Comparison of ENCODE assay signal across 11 mouse cellular contexts in the genomic region with DNA sequence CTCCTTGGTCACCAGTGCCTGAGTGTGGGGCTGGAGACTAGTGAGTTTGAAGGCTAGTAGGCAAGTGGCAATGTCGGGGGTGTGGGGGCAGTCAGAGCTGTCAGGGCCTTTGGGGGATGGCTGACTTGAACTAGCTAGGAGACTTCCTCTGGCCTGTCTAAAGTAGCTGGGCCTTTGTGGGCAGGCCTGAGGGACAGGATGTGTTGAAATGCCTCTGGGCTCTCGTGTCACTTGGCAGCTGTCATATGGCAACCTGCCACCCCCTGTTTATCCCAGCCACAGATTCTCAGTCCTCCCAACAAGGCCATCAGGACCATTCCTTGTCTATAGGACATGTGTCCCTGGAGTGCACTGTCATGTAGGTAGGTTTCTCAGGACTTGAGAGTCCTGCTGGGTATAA. TPM values are rescaled to one million over a fixed set of nuclear protein-coding genes. Genes with fewer than 3 reads are reported as not detected.
DNase-seq lines count a peak whose midpoint lies in the region; ATAC-seq and TF ChIP-seq lines count a peak whose summit lies in the region.
"Had no signal": no experiment of that assay in that cellular context is flagged by ENCODE, and none has a peak within 500 bp of the region (broad histone marks: within the 10 kb centered on the region; RNA-seq: fewer than 3 reads in every experiment).

No protein-coding gene starts in this region.

- H3K4me1 ChIP-seq in kidney, embryonic 14.5 days (ENCODE audit: control insufficient read depth, insufficient read depth, low read length), result peaks cover 8% of the 10 kb centered on the region
- peaks cover 33% of the 10 kb centered on the region for H3K4me1 ChIP-seq in hindbrain, postnatal 0 days (ENCODE audit: insufficient read depth, low read length)
- H3K4me1 ChIP-seq in lung, postnatal 0 days (ENCODE audit: insufficient read depth, low read depth, low read length), result peaks cover 3% of the 10 kb centered on the region; the same call in 1 of the 2 replicates

- no peak overlapping the region for H3K4me3 ChIP-seq in kidney, embryonic 14.5 days (ENCODE audit: low read length)
- no peak overlapping the region for H3K4me3 ChIP-seq in hindbrain, postnatal 0 days (ENCODE audit: low read length)
- no peak overlapping the region for H3K4me3 ChIP-seq in lung, postnatal 0 days (ENCODE audit: low read depth, low read length)
- H3K4me3 ChIP-seq: embryonic facial prominence, embryonic 15.5 days had no signal

- 62% methylated on average over 2 of the region's 2 CpGs for WGBS in kidney, embryonic 14.5 days
- 41% methylated on average over 2 of the region's 2 CpGs for WGBS in hindbrain, postnatal 0 days
- 28% methylated on average over 2 of the region's 2 CpGs for WGBS in lung, postnatal 0 days

- H3K27ac ChIP-seq in kidney, embryonic 14.5 days (ENCODE audit: low read depth, low read length), result no peak overlapping the region
- H3K27ac ChIP-seq in hindbrain, postnatal 0 days, result peak overlapping the region; percentile 82; the same call in 1 of the 2 replicates
- H3K27ac ChIP-seq in lung, postnatal 0 days (ENCODE audit: low read length), result peak overlapping the region; percentile 54
- H3K27ac ChIP-seq: embryonic facial prominence, embryonic 15.5 days had no signal

- TF ChIP-seq CTCF in hindbrain, postnatal 0 days (IDR thresholded peaks at IDR 0.05; ENCODE audit: low read depth), result no peak
- no peak for TF ChIP-seq CTCF in lung, postnatal 0 days (IDR thresholded peaks at IDR 0.05)

- H3K36me3 ChIP-seq in kidney, embryonic 14.5 days (ENCODE audit: control insufficient read depth, insufficient read depth, low read length), result no peaks in the 10 kb centered on the region
- H3K36me3 ChIP-seq in hindbrain, postnatal 0 days (ENCODE audit: insufficient read depth, low read length), result no peaks in the 10 kb centered on the region
- no peaks in the 10 kb centered on the region for H3K36me3 ChIP-seq in lung, postnatal 0 days (ENCODE audit: insufficient read depth, low read length)
- H3K36me3 ChIP-seq: embryonic facial prominence, embryonic 15.5 days had no signal

- TF ChIP-seq EP300 in lung, postnatal 0 days (IDR thresholded peaks at IDR 0.05), result no peak

- no peak overlapping the region for H3K4me2 ChIP-seq in kidney, embryonic 14.5 days (replicated peaks; ENCODE audit: low read depth, low read length)
- H3K4me2 ChIP-seq in hindbrain, postnatal 0 days (ENCODE audit: low read depth, low read length), result no peak overlapping the region
- H3K4me2 ChIP-seq in lung, postnatal 0 days (replicated peaks; ENCODE audit: low read depth, low read length), result no peak overlapping the region
- H3K4me2 ChIP-seq: embryonic facial prominence, embryonic 15.5 days had no signal

- no peak for ATAC-seq in kidney, embryonic 14.5 days (ENCODE audit: low FRiP score, low TSS enrichment)
- peak; percentile 86 for ATAC-seq in granulocyte monocyte progenitor cell, adult 5-6 weeks (replicated peaks; ENCODE audit: poor library complexity, severe bottlenecking)
- ATAC-seq in hindbrain, postnatal 0 days, result peak; percentile 48; the same call in 1 of the 2 replicates
- ATAC-seq in lung, postnatal 0 days, result peak; percentile 93
- no peak for ATAC-seq in erythroid progenitor cell, adult 5-6 weeks (replicated peaks; ENCODE audit: low FRiP score, poor library complexity, severe bottlenecking)

- DNase-seq in kidney, adult 18-20 months, result peak; percentile 58
- peak; percentile 88 for DNase-seq in adrenal gland, adult 2 months
- peak; percentile 66 for DNase-seq in hindbrain, postnatal 0 days (ENCODE audit: low spot score)
- peak; percentile 89 for DNase-seq in lung, postnatal 0 days (ENCODE audit: low spot score)
- DNase-seq in c-Kit-positive CD71-positive TER-119-positive erythroid progenitor cells, embryonic 14.5 days (ENCODE audit: low spot score), result no peak

- H3K9ac ChIP-seq in kidney, embryonic 14.5 days (ENCODE audit: low read depth, low read length), result no peak overlapping the region
- H3K9ac ChIP-seq in hindbrain, postnatal 0 days (replicated peaks; ENCODE audit: low read length), result no peak overlapping the region
- H3K9ac ChIP-seq in lung, postnatal 0 days (replicated peaks; ENCODE audit: low read depth), result no peak overlapping the region
- H3K9ac ChIP-seq: embryonic facial prominence, embryonic 15.5 days had no signal

- H3K9me3 ChIP-seq in kidney, embryonic 14.5 days (ENCODE audit: control insufficient read depth, low read length), result no peaks in the 10 kb centered on the region
- no peaks in the 10 kb centered on the region for H3K9me3 ChIP-seq in hindbrain, postnatal 0 days (ENCODE audit: low read length)
- no peaks in the 10 kb centered on the region for H3K9me3 ChIP-seq in lung, postnatal 0 days (ENCODE audit: low read length)
- H3K9me3 ChIP-seq: embryonic facial prominence, embryonic 15.5 days had no signal

- no peaks in the 10 kb centered on the region for H3K27me3 ChIP-seq in kidney, embryonic 14.5 days (ENCODE audit: control insufficient read depth, insufficient read depth, low read length)
- no peaks in the 10 kb centered on the region for H3K27me3 ChIP-seq in hindbrain, postnatal 0 days (ENCODE audit: insufficient read depth, low read length)
- H3K27me3 ChIP-seq in lung, postnatal 0 days (replicated peaks; ENCODE audit: insufficient read depth, low read length), result no peaks in the 10 kb centered on the region
- H3K27me3 ChIP-seq: embryonic facial prominence, embryonic 15.5 days had no signal

RNA-seq across cellular contexts. Expression of a gene that starts 18.2 kb away (rescaled TPM):
- 33.4 and 45.1 TPM in 2 replicates for polyA plus RNA-seq in kidney, embryonic 14.5 days (2014; fragmentation: Nextera tagmentation; extraction: Ambion mirVana)
- 10 to 100 TPM; 17.6 to 21.1 TPM for total RNA-seq in adrenal gland, adult 2 months (2021)
- 37.1 and 49.2 TPM in 2 replicates for polyA plus RNA-seq in adrenal gland, adult 2 months (2012; rRNA removed)
- 19.2 and 22.6 TPM in 2 replicates for total RNA-seq in granulocyte monocyte progenitor cell, adult 5-6 weeks (2014; fragmentation: Nextera tagmentation)
- 8.1 and 8.5 TPM in 2 replicates for total RNA-seq in granulocyte monocyte progenitor cell, adult 5-6 weeks (2017)
- 75.2 and 75.9 TPM in 2 replicates for total RNA-seq in hindbrain, postnatal 0 days (2014; rRNA removed)
- polyA plus RNA-seq in hindbrain, postnatal 0 days (2015; fragmentation: Nextera tagmentation; extraction: Ambion mirVana), result 9.2 and 10.0 TPM in 2 replicates
- polyA plus RNA-seq in lung, postnatal 0 days (2015; fragmentation: Nextera tagmentation; extraction: Ambion mirVana), result 11.8 and 14.7 TPM in 2 replicates
- total RNA-seq in erythroid progenitor cell, adult 5-6 weeks (2015; ENCODE audit: low replicate concordance), result 5.4 and 9.0 TPM in 2 replicates
- 1.5 and 6.0 TPM in 2 replicates for total RNA-seq in erythroid progenitor cell, adult 5-6 weeks (2017; ENCODE audit: low replicate concordance)

RNA-seq across cellular contexts. Expression of a gene that starts 45.2 kb away (rescaled TPM):
- 172 and 194 TPM in 2 replicates for polyA plus RNA-seq in kidney, embryonic 14.5 days (2014; fragmentation: Nextera tagmentation; extraction: Ambion mirVana)
- 100 to 1,000 TPM in 1 of 2 experiments, 10 to 100 TPM in 1; 71.2 to 146 TPM for total RNA-seq in adrenal gland, adult 2 months (2021)
- polyA plus RNA-seq in adrenal gland, adult 2 months (2012; rRNA removed), result 355 and 444 TPM in 2 replicates
- total RNA-seq in granulocyte monocyte progenitor cell, adult 5-6 weeks (2014; fragmentation: Nextera tagmentation), result 22.7 and 32.6 TPM in 2 replicates
- total RNA-seq in granulocyte monocyte progenitor cell, adult 5-6 weeks (2017), result 9.6 and 20.4 TPM in 2 replicates
- 70.4 and 79.5 TPM in 2 replicates for total RNA-seq in hindbrain, postnatal 0 days (2014; rRNA removed)
- 74.8 and 76.5 TPM in 2 replicates for polyA plus RNA-seq in hindbrain, postnatal 0 days (2015; fragmentation: Nextera tagmentation; extraction: Ambion mirVana)
- 412 and 467 TPM in 2 replicates for polyA plus RNA-seq in lung, postnatal 0 days (2015; fragmentation: Nextera tagmentation; extraction: Ambion mirVana)
- total RNA-seq in erythroid progenitor cell, adult 5-6 weeks (2015; ENCODE audit: low replicate concordance), result 3.8 and 7.2 TPM in 2 replicates
- total RNA-seq in erythroid progenitor cell, adult 5-6 weeks (2017; ENCODE audit: low replicate concordance), result 0.77 and 7.2 TPM in 2 replicates

RNA-seq across cellular contexts. Expression of a gene that starts 51.8 kb away (rescaled TPM):
- polyA plus RNA-seq in kidney, embryonic 14.5 days (2014; fragmentation: Nextera tagmentation; extraction: Ambion mirVana), result not detected in 2 replicates
- total RNA-seq in adrenal gland, adult 2 months (2021), result not detected
- not detected in 2 replicates for polyA plus RNA-seq in adrenal gland, adult 2 months (2012; rRNA removed)
- not detected in 2 replicates for total RNA-seq in granulocyte monocyte progenitor cell, adult 5-6 weeks (2014; fragmentation: Nextera tagmentation)
- not detected in 2 replicates for total RNA-seq in granulocyte monocyte progenitor cell, adult 5-6 weeks (2017)
- not detected in 2 replicates for total RNA-seq in hindbrain, postnatal 0 days (2014; rRNA removed)
- polyA plus RNA-seq in hindbrain, postnatal 0 days (2015; fragmentation: Nextera tagmentation; extraction: Ambion mirVana), result not detected in 2 replicates
- not detected in 2 replicates for polyA plus RNA-seq in lung, postnatal 0 days (2015; fragmentation: Nextera tagmentation; extraction: Ambion mirVana)
- not detected in 2 replicates for total RNA-seq in erythroid progenitor cell, adult 5-6 weeks (2015; ENCODE audit: low replicate concordance)
- 1.9 TPM in 1 of 2 replicates, not detected in the other for total RNA-seq in erythroid progenitor cell, adult 5-6 weeks (2017; ENCODE audit: low replicate concordance)
- total RNA-seq: ES-E14 had no signal
- polyA plus RNA-seq: embryonic facial prominence, embryonic 15.5 days; testis, adult 2 months had no signal

Comparison
In these comparisons a context has a peak if more than half of its experiments do, and no peak if none do; other contexts are left out.
1. ATAC-seq: peak in granulocyte monocyte progenitor cell, adult 5-6 weeks (single experiment), hindbrain, postnatal 0 days (single experiment) and lung, postnatal 0 days (single experiment); none in kidney, embryonic 14.5 days (single experiment) and erythroid progenitor cell, adult 5-6 weeks (single experiment).